Mouse (Mus musculus) G1E (cell line): ENCODE data around the gene Mogat1. TPM values are rescaled to one million over a fixed set of nuclear protein-coding genes. Genes with fewer than 3 reads are reported as not detected.

Experiments used
- ATAC-seq: 2 replicates; pipeline ENCODE4 v1.8.0; 2016; ENCODE audit warnings: mild to moderate bottlenecking; ENCODE audit not compliant: insufficient number of reproducible peaks, poor library complexity, low FRiP score, severe bottlenecking; ENCODE audit errors: extremely low read depth
- DNase-seq: peaks from one replicate; pipeline ENCODE4 v3.0.0; 2012; ENCODE audit warnings: low spot score
- H3K27me3 ChIP-seq: 2 replicates; pipeline ENCODE4 v1.6.1; 2012; ENCODE audit warnings: mild to moderate bottlenecking, low read length, inconsistent platforms; ENCODE audit not compliant: insufficient read depth
- H3K36me3 ChIP-seq: replicated peaks from 2 replicates; pipeline ENCODE3; 2012; ENCODE audit warnings: mild to moderate bottlenecking, inconsistent platforms
- H3K4me1 ChIP-seq: 2 replicates; pipeline ENCODE4 v1.6.1; 2012; ENCODE audit warnings: low read depth, low read length, inconsistent platforms, mixed read lengths; ENCODE audit not compliant: insufficient read depth
- H3K4me3 ChIP-seq: 2 replicates; pipeline ENCODE4 v1.5.1; 2012; ENCODE audit warnings: low read depth, mild to moderate bottlenecking, inconsistent platforms, low read length, moderate library complexity, mixed read lengths
- H3K9me3 ChIP-seq: replicated peaks from 2 replicates; pipeline ENCODE4 v1.6.1; 2012; ENCODE audit warnings: inconsistent platforms
- CTCF ChIP-seq: IDR thresholded peaks from 2 replicates; pipeline ENCODE4 v1.5.1; 2012; ENCODE audit warnings: low read depth, low read length, inconsistent platforms, mixed read lengths
- GATA1 ChIP-seq: IDR thresholded peaks from 2 replicates; pipeline ENCODE4 v1.6.1; 2012; ENCODE audit warnings: borderline replicate concordance, low read length, inconsistent platforms, mixed read lengths
- GATA2 ChIP-seq: IDR thresholded peaks from 2 replicates; pipeline ENCODE4 v1.6.1; 2012; ENCODE audit warnings: low read depth, low read length, inconsistent platforms, borderline replicate concordance
- POLR2AphosphoS5 ChIP-seq: IDR thresholded peaks from 2 replicates; pipeline ENCODE4 v1.6.1; 2012; ENCODE audit warnings: low read depth, low read length, inconsistent platforms; ENCODE audit not compliant: insufficient replicate concordance
- TAL1 ChIP-seq: conservative IDR thresholded peaks from 2 replicates; pipeline ENCODE4 v1.6.1; 2012; ENCODE audit warnings: low read depth, low read length, inconsistent platforms, mixed read lengths
- polyA plus RNA-seq: library from polyadenylated mRNA; stranded (reverse); fragments of >175 nt; gene quantifications from 2 replicates; pipeline ENCODE4 v1.2.3, GENCODE M21; 2012
- total RNA-seq, 2 experiments: library from RNA; stranded (forward) in 1 of 2; stranded (reverse) in 1 of 2; fragments of 200-1000 nt in 1 of 2; fragments of >200 nt in 1 of 2; fragmentation: Nextera tagmentation in 1 of 2; gene quantifications; 2 replicates each; pipeline ENCODE4 v1.2.3; 2014 to 2017

The Mogat1 gene
- not detected in 2 replicates for total RNA-seq (2014; fragmentation: Nextera tagmentation)
- 0.55 TPM in 1 of 2 replicates, not detected in the other for total RNA-seq (2017)
- polyA plus RNA-seq, result not detected in 2 replicates

- Histone ChIP-seq H3K27me3 (peaks cover 13% of the 10 kb centered on the region), H3K4me3 (no peak within 1 kb of the TSS), H3K4me1 (no peaks in the 10 kb centered on the region), H3K36me3 (no peaks in the 10 kb centered on the region), H3K9me3 (no peaks in the 10 kb centered on the region)
- no peak for TF ChIP-seq POLR2AphosphoS5
- no peak for ATAC-seq
- DNase-seq, result no peak
These were observed at the start of gene Mogat1 for GRCm38 (mm10) chr1:78510862-78511261. TSS of gene Mogat1 (plus strand) at chr1:78510991.

GRCm38 (mm10) chr1:78472441-78472840 is 38.4 kb upstream of the Mogat1 start:
- DNase-seq (no peak), ATAC-seq (no peak)
- no peak overlapping the region for H3K4me3 ChIP-seq
- TF ChIP-seq POLR2AphosphoS5 (no peak), TAL1 (no peak), GATA1 (no peak)
- no peaks in the 10 kb centered on the region for H3K27me3 ChIP-seq
- no peaks in the 10 kb centered on the region for H3K9me3 ChIP-seq
- peaks cover 95% of the 10 kb centered on the region for H3K36me3 ChIP-seq
- no peaks in the 10 kb centered on the region for H3K4me1 ChIP-seq

DNA sequence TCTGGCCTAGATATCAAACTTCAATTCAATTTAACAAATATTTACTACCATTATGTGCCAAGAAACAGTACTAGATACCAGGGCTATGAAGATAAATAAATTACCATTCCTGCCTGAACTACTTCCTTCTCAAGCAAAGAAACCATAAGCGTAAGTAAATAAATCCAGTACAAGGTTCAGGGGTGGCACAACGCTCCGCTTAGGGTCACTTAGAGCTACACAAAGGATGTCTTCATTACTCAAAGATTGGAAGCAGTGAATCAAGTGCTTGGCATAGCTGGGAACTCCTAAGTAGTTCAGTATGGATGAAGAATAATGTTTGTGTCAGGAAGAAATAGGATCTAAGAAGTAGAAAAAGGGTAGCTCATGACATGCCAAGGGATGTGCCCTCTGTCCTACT is 27.4 kb upstream of the Mogat1 start:
- Histone ChIP-seq H3K4me1 (peaks cover 47% of the 10 kb centered on the region), H3K36me3 (peaks cover 69% of the 10 kb centered on the region), H3K27me3 (no peaks in the 10 kb centered on the region), H3K9me3 (no peaks in the 10 kb centered on the region), H3K4me3 (no peak overlapping the region)
- TF ChIP-seq CTCF (no peak), GATA2 (no peak), TAL1 (no peak), GATA1 (no peak), POLR2AphosphoS5 (no peak)
- DNase-seq, result no peak
- ATAC-seq, result no peak

GRCm38 (mm10) chr1:78484361-78484760 is 26.4 kb upstream of the Mogat1 start:
- no peak for ATAC-seq
- Histone ChIP-seq H3K4me1 (peaks cover 47% of the 10 kb centered on the region), H3K36me3 (peaks cover 60% of the 10 kb centered on the region), H3K4me3 (no peak overlapping the region), H3K27me3 (no peaks in the 10 kb centered on the region), H3K9me3 (no peaks in the 10 kb centered on the region)
- no peak for TF ChIP-seq GATA2
- TF ChIP-seq TAL1, result no peak
- TF ChIP-seq CTCF, result no peak
- TF ChIP-seq GATA1, result no peak
- TF ChIP-seq POLR2AphosphoS5, result no peak
- no peak for DNase-seq

DNA sequence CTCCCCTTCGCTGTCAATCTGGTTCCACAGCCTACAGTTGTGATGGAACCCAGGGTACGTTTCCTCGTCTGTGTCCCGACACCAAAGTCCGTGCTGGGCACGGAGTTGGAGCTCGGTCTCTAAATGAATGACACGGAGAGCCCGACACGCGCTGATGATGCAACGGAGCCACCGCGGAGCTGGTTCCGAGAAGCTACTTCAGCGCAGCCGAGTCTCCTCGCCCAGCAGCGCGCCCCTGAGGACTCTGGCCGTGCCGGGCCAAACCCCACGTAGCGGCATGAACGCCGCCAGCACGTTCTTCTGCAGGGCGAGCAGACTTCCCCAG is 22.4 kb upstream of the Mogat1 start:
- peaks cover 4% of the 10 kb centered on the region for H3K27me3 ChIP-seq
- TF ChIP-seq POLR2AphosphoS5 (no peak), TAL1 (no peak), GATA1 (no peak), CTCF (no peak)
- no peaks in the 10 kb centered on the region for H3K9me3 ChIP-seq
- peak overlapping the region; percentile 92 for H3K4me3 ChIP-seq
- H3K4me1 ChIP-seq, result peaks cover 44% of the 10 kb centered on the region
- ATAC-seq (peak; percentile 9; the same call in 1 of the 2 replicates), DNase-seq (no peak)
- peaks cover 28% of the 10 kb centered on the region for H3K36me3 ChIP-seq

DNA sequence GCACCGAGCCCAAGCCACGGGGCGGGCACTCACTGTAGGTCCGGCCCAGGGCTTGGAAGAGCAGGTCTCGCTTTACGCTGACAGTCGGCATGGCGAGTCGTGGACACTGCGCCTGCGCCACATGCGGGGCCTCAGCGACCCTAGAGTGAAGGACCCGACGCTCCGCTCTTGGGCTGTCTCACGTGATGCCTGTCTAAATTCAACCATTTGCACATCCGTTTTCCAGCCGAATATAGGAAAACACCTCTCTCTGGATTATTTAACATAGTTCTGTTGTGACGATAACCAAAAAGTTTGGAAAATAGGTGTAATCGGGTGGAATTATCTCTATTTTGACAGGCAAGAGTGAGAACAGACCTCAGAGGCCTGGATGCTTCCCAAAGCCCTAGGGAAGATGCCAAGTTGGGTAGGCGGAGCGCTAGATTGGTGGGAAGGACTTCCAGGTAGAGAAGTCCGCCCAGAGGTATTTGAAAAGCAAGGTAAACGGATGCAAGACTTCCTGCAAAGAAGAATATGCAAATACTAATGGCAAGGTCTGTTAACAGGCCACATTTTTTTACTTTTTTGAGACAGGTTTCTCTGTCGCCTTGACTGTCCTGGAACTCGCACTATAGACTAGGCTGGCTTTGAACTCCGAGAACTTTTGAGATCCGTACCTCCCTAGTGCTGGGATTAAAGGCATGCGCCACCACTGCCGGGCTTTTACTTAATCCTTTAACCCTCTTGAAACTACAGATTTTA is 21.9 kb upstream of the Mogat1 start, which contains the start of gene Farsb:
Farsb (minus strand) TSS at position 146 of the 741 bp plus-strand sequence.
- peak; percentile 95 for DNase-seq
- peaks cover 39% of the 10 kb centered on the region for H3K4me1 ChIP-seq

DNA sequence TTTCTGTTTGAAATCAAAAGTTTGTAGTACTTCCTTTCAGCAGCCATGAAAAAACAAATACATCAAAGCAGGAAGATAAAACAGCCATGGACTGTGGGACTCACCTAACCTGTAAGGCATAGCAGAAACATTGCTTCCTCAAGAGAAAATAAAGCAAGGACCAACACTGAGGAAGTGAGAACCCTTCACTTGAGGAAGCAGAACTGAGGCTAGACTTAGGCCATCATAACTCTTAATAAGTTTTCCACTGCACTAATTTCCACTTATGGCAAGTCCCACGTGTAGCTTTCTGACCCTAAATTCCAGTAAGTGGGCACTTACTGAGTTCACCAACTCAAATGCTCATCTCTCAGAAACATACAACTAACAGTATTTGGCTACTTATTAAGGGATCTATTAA is 20.6 kb upstream of the Mogat1 start:
- Histone ChIP-seq H3K36me3 (peaks cover 14% of the 10 kb centered on the region), H3K4me1 (peaks cover 33% of the 10 kb centered on the region), H3K27me3 (peaks cover 4% of the 10 kb centered on the region), H3K9me3 (no peaks in the 10 kb centered on the region), H3K4me3 (no peak overlapping the region)
- no peak for ATAC-seq
- TF ChIP-seq CTCF (no peak), POLR2AphosphoS5 (no peak), GATA2 (no peak), GATA1 (no peak)
- DNase-seq, result no peak

More for the DNA sequence above, 21.9 kb upstream of the Mogat1 start, which contains the start of gene Farsb:
- peaks cover 23% of the 10 kb centered on the region for H3K36me3 ChIP-seq
- TF ChIP-seq TAL1, result no peak
- no peak for TF ChIP-seq CTCF
- peak within 1 kb of the TSS; percentile 92 for H3K4me3 ChIP-seq
- ATAC-seq, result peak; percentile 89
- H3K9me3 ChIP-seq, result no peaks in the 10 kb centered on the region
- H3K27me3 ChIP-seq, result peaks cover 4% of the 10 kb centered on the region
